Comparison of ENCODE assay signal across 9 mouse cellular contexts in genomic region chr1:125559261-125559660, GRCm38 (mm10). TPM values are rescaled to one million over a fixed set of nuclear protein-coding genes. Genes with fewer than 3 reads are reported as not detected.
DNase-seq lines count a peak whose midpoint lies in the region; ATAC-seq and TF ChIP-seq lines count a peak whose summit lies in the region.
"Had no signal": no experiment of that assay in that cellular context is flagged by ENCODE, and none has a peak within 500 bp of the region (broad histone marks: within the 10 kb centered on the region; RNA-seq: fewer than 3 reads in every experiment).

No protein-coding gene starts in this region.

- no peak for TF ChIP-seq POLR2A in bone marrow macrophage, adult 2 months (IDR thresholded peaks at IDR 0.05; ENCODE audit: borderline replicate concordance, low read depth, low read length)

- peaks cover 14% of the 10 kb centered on the region for H3K4me1 ChIP-seq in kidney, embryonic 15.5 days
- H3K4me1 ChIP-seq in bone marrow macrophage, adult 2 months (ENCODE audit: control insufficient read depth, insufficient read depth, low read length), result peaks cover 13% of the 10 kb centered on the region
- peaks cover 29% of the 10 kb centered on the region for H3K4me1 ChIP-seq in liver, embryonic 13.5 days (replicated peaks)
- H3K4me1 ChIP-seq in hindbrain, embryonic 13.5 days (replicated peaks), result peaks cover 12% of the 10 kb centered on the region

- no peaks in the 10 kb centered on the region for H3K9me3 ChIP-seq in kidney, embryonic 15.5 days (replicated peaks)
- no peaks in the 10 kb centered on the region for H3K9me3 ChIP-seq in liver, embryonic 13.5 days (replicated peaks)
- H3K9me3 ChIP-seq in hindbrain, embryonic 13.5 days, result no peaks in the 10 kb centered on the region
- H3K9me3 ChIP-seq: embryonic facial prominence, embryonic 13.5 days had no signal

- H3K36me3 ChIP-seq in kidney, embryonic 15.5 days, result peaks cover 4% of the 10 kb centered on the region; the same call in 1 of the 2 replicates
- H3K36me3 ChIP-seq in liver, embryonic 13.5 days, result no peaks in the 10 kb centered on the region
- H3K36me3 ChIP-seq in hindbrain, embryonic 13.5 days, result no peaks in the 10 kb centered on the region

- WGBS in kidney, embryonic 15.5 days, result 77% methylated on average over 3 of the region's 3 CpGs
- WGBS in liver, embryonic 13.5 days (ENCODE audit: insufficient replicate concordance), result 57% methylated on average over 3 of the region's 3 CpGs
- 92% methylated on average over 3 of the region's 3 CpGs for WGBS in hindbrain, embryonic 13.5 days

- no peak for ATAC-seq in kidney, embryonic 15.5 days (replicated peaks; ENCODE audit: low FRiP score)
- no peak for ATAC-seq in liver, embryonic 13.5 days (ENCODE audit: low read depth)
- no peak for ATAC-seq in hindbrain, embryonic 13.5 days (ENCODE audit: low FRiP score)

- peak; percentile 16 to 36 for DNase-seq in adrenal gland, adult (ENCODE audit: inconsistent age in 2 of 2, low spot score in 1 of 2)
- DNase-seq in adrenal gland, postnatal 14 days, result no peak
- no peak for DNase-seq in kidney, postnatal 25 days
- no peak for DNase-seq in liver, embryonic 13.5 days
- DNase-seq in ovary, postnatal 36 days (ENCODE audit: low spot score), result no peak

- no peaks in the 10 kb centered on the region for H3K27me3 ChIP-seq in kidney, embryonic 15.5 days
- no peaks in the 10 kb centered on the region for H3K27me3 ChIP-seq in liver, embryonic 13.5 days
- no peaks in the 10 kb centered on the region for H3K27me3 ChIP-seq in hindbrain, embryonic 13.5 days
- H3K27me3 ChIP-seq: embryonic facial prominence, embryonic 13.5 days had no signal

- no peak for TF ChIP-seq CTCF in bone marrow macrophage, adult 2 months (IDR thresholded peaks at IDR 0.05; ENCODE audit: low read depth, low read length)

- H3K4me3 ChIP-seq in kidney, embryonic 15.5 days (replicated peaks), result no peak overlapping the region
- no peak overlapping the region for H3K4me3 ChIP-seq in bone marrow macrophage, adult 2 months (ENCODE audit: insufficient read depth, low read length)
- no peak overlapping the region for H3K4me3 ChIP-seq in liver, embryonic 13.5 days (replicated peaks)
- no peak overlapping the region for H3K4me3 ChIP-seq in hindbrain, embryonic 13.5 days

- H3K27ac ChIP-seq in kidney, embryonic 15.5 days, result no peak overlapping the region; the same call in 1 of the 2 replicates
- peak overlapping the region; percentile 98 for H3K27ac ChIP-seq in bone marrow macrophage, adult 2 months (ENCODE audit: insufficient read depth, low read depth, low read length)
- H3K27ac ChIP-seq in liver, embryonic 13.5 days, result no peak overlapping the region
- H3K27ac ChIP-seq in hindbrain, embryonic 13.5 days, result no peak overlapping the region

- no peak overlapping the region for H3K9ac ChIP-seq in kidney, embryonic 15.5 days
- no peak overlapping the region for H3K9ac ChIP-seq in liver, embryonic 13.5 days
- no peak overlapping the region for H3K9ac ChIP-seq in hindbrain, embryonic 13.5 days

- peak overlapping the region; percentile 75 for H3K4me2 ChIP-seq in kidney, embryonic 15.5 days
- H3K4me2 ChIP-seq in liver, embryonic 13.5 days, result peak overlapping the region; percentile 92
- H3K4me2 ChIP-seq in hindbrain, embryonic 13.5 days, result no peak overlapping the region

RNA-seq across cellular contexts. Expression of gene Slc35f5, which starts 1.1 kb away (rescaled TPM):
- 40.4 and 46.4 TPM in 2 replicates for total RNA-seq in adrenal gland, postnatal 14 days (2021)
- 51.9 and 53.0 TPM in 2 replicates for polyA plus RNA-seq in kidney, embryonic 15.5 days (2015; fragmentation: Nextera tagmentation; extraction: Ambion mirVana)
- 37.1 and 37.3 TPM in 2 replicates for polyA plus RNA-seq in bone marrow macrophage, adult 2 months (2012; ENCODE audit: insufficient read depth, insufficient read length, missing spikeins)
- polyA plus RNA-seq in liver, embryonic 13.5 days (2015; fragmentation: Nextera tagmentation; extraction: Ambion mirVana), result 18.5 and 22.2 TPM in 2 replicates
- 27.7 and 34.8 TPM in 2 replicates for polyA plus RNA-seq in hindbrain, embryonic 13.5 days (2015; fragmentation: Nextera tagmentation; extraction: Ambion mirVana)

Comparison
In these comparisons a context has a peak if more than half of its experiments do, and no peak if none do; other contexts are left out.
1. DNase-seq: peak in adrenal gland, adult (2 of 2); none in adrenal gland, postnatal 14 days (single experiment), kidney, postnatal 25 days (0 of 2), liver, embryonic 13.5 days (single experiment) and ovary, postnatal 36 days (single experiment).